ENCODE assay signal across 1 mouse cellular context in genomic region chr2:144588723-144589122, GRCm38 (mm10).
TF ChIP-seq lines count a peak whose summit lies in the region.

No protein-coding gene starts in this region.

TF ChIP-seq in MEL, 35 proteins besides CTCF, POLR2A, EP300 and RAD21:
- no peak for TF ChIP-seq POLR2AphosphoS5 (IDR thresholded peaks at IDR 0.05; ENCODE audit: borderline replicate concordance, low read depth, low read length)
- TF ChIP-seq SMC3 (IDR thresholded peaks at IDR 0.05; ENCODE audit: low read depth, low read length), result peak; percentile 7; the same call in 1 of the 2 replicates
TF ChIP-seq in MEL: peak in this region for 1.
